Mouse (Mus musculus) bone marrow macrophage, adult 2 months (primary cell): Measurements from ENCODE around the gene Plin1.

Experiments
- CTCF ChIP-seq: IDR thresholded peaks from 2 replicates; pipeline ENCODE4 v1.5.1; 2012; ENCODE audit warnings: low read depth, mild to moderate bottlenecking, low read length, moderate library complexity
- POLR2A ChIP-seq: IDR thresholded peaks from 2 replicates; pipeline ENCODE4 v1.6.1; 2012; ENCODE audit warnings: mild to moderate bottlenecking, low read depth, low read length, borderline replicate concordance

GRCm38 (mm10) chr7:79781826-79782515, 49.3 kb upstream of the Plin1 start:
- TF ChIP-seq CTCF = no peak
- TF ChIP-seq POLR2A = no peak
